Mouse (Mus musculus): ENCODE measurements around the gene Sh3bp5l.

- TF ChIP-seq CTCF (IDR thresholded peaks at IDR 0.05; ENCODE audit: low read depth, low read length) (no peak), EP300 (IDR thresholded peaks at IDR 0.05; ENCODE audit: insufficient read depth, low read depth, low read length) (no peak)
Observed at GRCm38 (mm10) chr11:58331546-58331945, 1.0 kb downstream of the Sh3bp5l start.

Measured in ES-Bruce4 (cell line).